Mouse (Mus musculus) embryonic facial prominence, embryonic 13.5 days (tissue): ENCODE data around the gene Glt8d2. TPM values are rescaled to one million over a fixed set of nuclear protein-coding genes. Genes with fewer than 3 reads are reported as not detected.

ENCODE experiments used
- ATAC-seq: fragments of 200-750 bp; cut with Nextera tagmentation; 2 replicates; pipeline ENCODE4 v1.8.0; 2017; ENCODE audit warnings: low read depth; ENCODE audit not compliant: insufficient number of reproducible peaks, insufficient read depth, low FRiP score, low TSS enrichment
- H3K27ac ChIP-seq: fragments of 300-500 bp; sonication (generic); 2 replicates; pipeline ENCODE4 v1.5.1; 2015; ENCODE audit warnings: moderate library complexity, mild to moderate bottlenecking, inconsistent platforms
- H3K27me3 ChIP-seq: fragments of 300-500 bp; sonication (generic); 2 replicates; pipeline ENCODE4 v1.6.1; 2015; ENCODE audit warnings: mild to moderate bottlenecking, inconsistent platforms
- H3K36me3 ChIP-seq: fragments of 300-500 bp; sonication (generic); 2 replicates; pipeline ENCODE4 v1.6.1; 2015; ENCODE audit warnings: mild to moderate bottlenecking, inconsistent platforms
- H3K4me1 ChIP-seq: fragments of 300-500 bp; sonication (generic); 2 replicates; pipeline ENCODE4 v1.6.1; 2015; ENCODE audit warnings: inconsistent platforms
- H3K4me2 ChIP-seq: fragments of 300-500 bp; sonication (generic); 2 replicates; pipeline ENCODE4 v1.6.1; 2015; ENCODE audit warnings: moderate library complexity, mild to moderate bottlenecking, inconsistent platforms
- H3K4me3 ChIP-seq: fragments of 300-500 bp; sonication (generic); 2 replicates; pipeline ENCODE4 v1.5.1; 2015; ENCODE audit warnings: mild to moderate bottlenecking, inconsistent platforms
- H3K9ac ChIP-seq: fragments of 300-500 bp; sonication (generic); 2 replicates; pipeline ENCODE4 v1.6.1; 2015; ENCODE audit warnings: mild to moderate bottlenecking, inconsistent platforms
- H3K9me3 ChIP-seq: fragments of 300-500 bp; sonication (generic); 2 replicates; pipeline ENCODE4 v1.6.1; 2016; ENCODE audit warnings: inconsistent platforms
- WGBS: fragments of 180-500 bp; shearing (Covaris S2); methylation state at CpG from one replicate; pipeline ENCODE4 v1.1.7; 2015; ENCODE audit warnings: mixed read lengths; 5-methylcytosine and 5-hydroxymethylcytosine counted together
- polyA plus RNA-seq: library from polyadenylated mRNA; unstranded; fragments of >200 nt; fragmentation: Nextera tagmentation; extraction: Ambion mirVana; gene quantifications from 2 replicates; pipeline ENCODE4 v1.2.1, GENCODE M21; 2015

Glt8d2 gene
- polyA plus RNA-seq, 1 experiment from 2014 or later = 14.4 TPM

DNA sequence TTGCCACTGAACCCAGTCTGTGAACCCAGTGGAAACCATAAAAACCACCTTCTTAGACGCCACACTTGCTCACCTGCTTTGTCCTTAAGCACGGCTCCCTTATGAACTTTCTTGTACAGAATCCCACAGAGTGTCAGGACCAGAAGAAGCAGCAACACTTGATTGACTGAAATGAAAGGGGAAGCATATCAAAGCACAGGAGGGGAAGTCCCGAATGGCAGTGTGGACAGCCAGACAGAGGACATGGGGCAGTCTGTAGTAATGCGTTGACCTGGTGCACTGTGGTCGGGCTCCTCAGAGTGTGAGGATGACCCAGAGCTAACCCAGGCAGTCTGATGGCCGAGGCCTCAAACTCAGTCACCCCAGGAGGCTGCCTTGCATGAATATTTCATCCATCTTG lies 20.2 kb downstream of the Glt8d2 start:
- WGBS = 77% methylated on average over 6 of the region's 6 CpGs

DNA sequence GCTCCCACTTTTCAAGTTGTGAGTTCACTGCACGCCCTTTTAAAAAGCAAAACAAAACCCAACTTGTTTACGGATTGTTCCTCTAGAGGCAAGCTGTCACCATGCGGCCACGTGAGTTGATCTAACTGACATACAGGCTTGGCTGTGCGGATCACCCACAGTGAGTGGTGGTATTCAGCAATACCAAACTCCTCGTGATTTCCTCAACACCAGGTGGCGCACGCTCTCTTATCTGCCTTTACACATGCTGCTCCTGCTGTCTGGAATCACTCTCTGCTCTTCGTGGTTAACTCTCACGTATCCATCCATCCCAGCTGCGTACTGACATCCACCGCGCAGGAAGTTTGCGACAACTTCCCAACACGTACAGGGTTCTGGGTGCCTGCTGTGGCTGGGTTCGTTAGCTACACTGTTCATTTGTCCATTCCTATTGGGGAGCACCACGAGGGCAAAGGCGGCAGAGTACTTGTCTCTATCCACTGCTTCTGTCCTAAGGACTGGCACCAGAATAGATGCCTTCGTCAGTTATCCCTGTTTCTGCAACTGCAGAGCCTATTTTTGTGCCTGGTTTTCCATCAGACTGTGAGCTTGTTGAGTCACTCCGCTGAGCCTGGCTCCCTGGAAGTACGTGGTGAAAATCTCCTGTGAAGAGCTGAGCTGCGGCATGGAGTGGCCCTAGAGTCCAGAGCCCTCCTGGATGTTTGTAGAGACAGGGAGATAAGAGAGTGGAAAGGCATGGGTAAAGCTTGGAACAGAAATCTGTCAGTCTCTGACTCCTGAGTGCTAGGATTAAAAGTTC lies 23.8 kb downstream of the Glt8d2 start:
- no peaks in the 10 kb centered on the region for H3K27me3 ChIP-seq
- H3K4me3 ChIP-seq = peak overlapping the region; percentile 23
- peak overlapping the region; percentile 53 for H3K4me2 ChIP-seq
- H3K27ac ChIP-seq = no peak overlapping the region
- no peaks in the 10 kb centered on the region for H3K9me3 ChIP-seq
- peaks cover 8% of the 10 kb centered on the region; the same call in 1 of the 2 replicates for H3K4me1 ChIP-seq
- 20% methylated on average over 22 of the region's 22 CpGs for WGBS
- H3K36me3 ChIP-seq = no peaks in the 10 kb centered on the region; the same call in 1 of the 2 replicates
- peak; percentile 78 for ATAC-seq
- 0 out of 2 replicates have a peak overlapping the region, but pooled peaks have one; percentile 54 for H3K9ac ChIP-seq

More for the DNA sequence above, 20.2 kb downstream of the Glt8d2 start:
- Histone ChIP-seq H3K36me3 (no peaks in the 10 kb centered on the region), H3K4me2 (no peak overlapping the region), H3K27me3 (no peaks in the 10 kb centered on the region), H3K9me3 (no peaks in the 10 kb centered on the region), H3K27ac (no peak overlapping the region), H3K4me1 (peaks cover 8% of the 10 kb centered on the region; the same call in 1 of the 2 replicates), H3K4me3 (no peak overlapping the region), H3K9ac (no peak overlapping the region)
- ATAC-seq = no peak

DNA sequence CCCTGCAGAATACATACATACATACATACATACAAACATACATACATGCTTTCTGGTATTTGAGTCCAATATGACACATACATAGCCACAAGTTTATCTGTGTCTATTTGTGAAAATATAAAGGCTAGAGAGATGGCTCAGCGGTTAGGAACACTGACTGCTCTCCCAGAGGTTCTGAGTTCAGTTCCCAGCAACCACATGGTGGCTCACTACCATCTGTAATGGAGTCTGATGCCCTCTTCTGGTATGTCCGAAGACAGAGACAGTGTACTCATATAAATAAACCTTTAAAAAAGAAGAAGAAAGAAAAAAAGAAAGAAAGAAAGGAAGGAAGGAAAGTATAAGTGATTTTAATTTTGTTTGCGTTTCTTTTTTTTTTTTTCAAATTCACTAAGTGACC lies 24.5 kb downstream of the Glt8d2 start:
- Histone ChIP-seq H3K9ac (no peak overlapping the region), H3K4me1 (peaks cover 8% of the 10 kb centered on the region; the same call in 1 of the 2 replicates), H3K9me3 (no peaks in the 10 kb centered on the region), H3K27me3 (no peaks in the 10 kb centered on the region), H3K27ac (no peak overlapping the region), H3K4me3 (no peak overlapping the region), H3K36me3 (no peaks in the 10 kb centered on the region; the same call in 1 of the 2 replicates), H3K4me2 (no peak overlapping the region)
- no peak for ATAC-seq
- 53% methylated on average over 3 of the region's 3 CpGs for WGBS

DNA sequence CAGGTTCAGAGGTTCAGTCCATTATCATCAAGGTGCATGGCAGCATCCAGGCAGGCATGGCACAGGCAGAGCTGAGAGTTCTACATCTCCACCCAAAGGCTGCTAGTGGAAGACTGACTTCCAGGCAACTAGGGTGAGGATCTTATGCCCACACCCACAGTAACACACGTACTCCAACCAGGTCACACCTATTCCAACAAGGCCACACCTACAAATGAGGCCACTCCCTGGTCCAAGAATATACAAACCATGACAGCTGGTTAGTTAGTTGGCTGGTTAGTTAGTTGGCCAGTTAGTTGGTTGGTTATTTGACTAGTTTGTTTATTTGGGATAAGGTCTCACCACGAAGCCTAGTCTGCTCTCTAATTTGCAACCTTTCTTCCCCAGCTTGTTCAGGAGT lies 27.2 kb downstream of the Glt8d2 start:
- Histone ChIP-seq H3K9ac (no peak overlapping the region), H3K27ac (no peak overlapping the region), H3K27me3 (no peaks in the 10 kb centered on the region), H3K4me1 (peaks cover 8% of the 10 kb centered on the region; the same call in 1 of the 2 replicates), H3K4me2 (no peak overlapping the region), H3K9me3 (no peaks in the 10 kb centered on the region), H3K36me3 (peaks cover 8% of the 10 kb centered on the region; the same call in 1 of the 2 replicates), H3K4me3 (no peak overlapping the region)
- no peak for ATAC-seq
- 85% methylated on average over 2 of the region's 2 CpGs for WGBS

DNA sequence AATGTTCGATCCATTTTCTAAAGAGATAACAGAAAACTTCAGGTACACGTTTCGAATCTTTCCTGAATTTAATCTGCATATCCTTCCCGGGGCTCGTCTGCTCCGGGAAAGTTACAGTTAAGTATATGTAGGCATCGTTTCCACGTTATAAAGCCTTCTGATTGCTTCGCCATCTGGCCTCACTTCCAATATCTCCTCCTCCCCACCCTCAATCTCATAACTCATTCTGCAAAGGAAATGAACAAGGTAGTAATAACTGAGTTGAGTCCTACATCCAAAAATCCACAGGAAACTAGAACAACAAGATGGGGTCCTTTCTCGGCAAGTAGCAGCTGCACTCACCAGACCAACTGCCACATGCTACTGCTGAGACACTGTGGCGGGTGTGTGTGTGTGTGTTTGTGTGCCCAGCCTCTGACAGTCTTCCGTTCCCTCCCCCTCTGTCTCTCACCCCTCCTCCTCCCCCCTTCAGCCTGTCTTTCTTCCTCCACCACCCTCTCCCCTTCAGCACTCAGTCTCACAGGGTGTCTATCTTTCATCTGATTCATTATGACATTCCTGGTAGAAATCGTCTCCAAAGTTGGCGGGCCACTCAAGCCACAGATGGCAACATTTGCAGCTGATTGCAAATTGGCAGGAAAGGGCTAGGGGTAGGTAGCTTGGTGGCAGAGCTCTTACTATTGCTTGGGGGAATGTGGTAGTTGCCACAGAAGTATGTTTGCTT lies 28.0 kb downstream of the Glt8d2 start:
- Histone ChIP-seq H3K9me3 (no peaks in the 10 kb centered on the region), H3K27ac (no peak overlapping the region), H3K36me3 (peaks cover 12% of the 10 kb centered on the region; the same call in 1 of the 2 replicates), H3K9ac (no peak overlapping the region), H3K4me3 (no peak overlapping the region), H3K4me2 (no peak overlapping the region), H3K4me1 (peaks cover 8% of the 10 kb centered on the region; the same call in 1 of the 2 replicates), H3K27me3 (no peaks in the 10 kb centered on the region)
- WGBS = 78% methylated on average over 14 of the region's 14 CpGs
- no peak for ATAC-seq

DNA sequence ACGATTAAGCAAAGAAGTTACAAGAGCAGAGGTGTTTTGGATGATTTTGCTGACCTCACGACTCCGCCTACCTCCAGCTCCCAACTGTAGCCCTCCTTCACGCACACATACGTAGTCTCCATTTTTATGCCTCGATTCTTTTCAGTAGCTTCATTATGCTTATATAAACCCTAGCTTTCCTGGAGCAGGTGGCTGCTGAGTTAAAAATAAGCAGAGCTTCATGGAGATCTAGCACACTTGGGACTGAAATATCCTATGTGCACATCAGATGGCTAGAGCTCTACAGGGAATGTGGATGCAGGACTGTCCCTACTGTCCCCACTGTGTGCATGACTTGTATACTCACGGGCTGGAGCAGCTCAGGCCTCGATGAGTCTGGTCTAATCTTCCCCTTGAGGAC lies 28.6 kb downstream of the Glt8d2 start:
- H3K4me1 ChIP-seq = peaks cover 6% of the 10 kb centered on the region; the same call in 1 of the 2 replicates
- H3K36me3 ChIP-seq = peaks cover 12% of the 10 kb centered on the region; the same call in 1 of the 2 replicates
- H3K4me3 ChIP-seq = no peak overlapping the region
- no peak overlapping the region for H3K4me2 ChIP-seq
- H3K27me3 ChIP-seq = no peaks in the 10 kb centered on the region
- no peak for ATAC-seq
- 86% methylated on average over 8 of the region's 8 CpGs for WGBS
- H3K9ac ChIP-seq = no peak overlapping the region
- no peak overlapping the region for H3K27ac ChIP-seq
- no peaks in the 10 kb centered on the region for H3K9me3 ChIP-seq

DNA sequence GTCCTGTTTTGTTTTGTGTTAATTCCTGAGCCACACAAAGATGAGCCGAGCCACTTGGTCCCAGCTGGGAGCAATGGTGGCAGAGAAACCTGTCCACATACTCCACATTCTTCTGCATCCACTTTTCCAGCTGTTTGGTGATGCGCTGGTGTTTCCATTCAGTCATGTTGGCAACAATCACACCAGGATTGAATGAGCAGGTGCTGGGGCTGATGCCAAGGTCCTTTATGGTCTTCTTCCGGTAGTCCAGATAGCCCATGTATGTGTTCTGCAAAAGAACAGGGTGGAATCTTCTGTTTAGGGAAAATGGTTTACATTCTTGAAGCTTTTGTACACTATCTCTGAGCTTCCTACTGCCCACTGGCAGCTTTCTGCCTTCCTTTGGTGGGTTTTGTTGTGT lies 35.9 kb downstream of the Glt8d2 start:
- no peak overlapping the region for H3K27ac ChIP-seq
- no peak overlapping the region for H3K4me2 ChIP-seq
- no peaks in the 10 kb centered on the region for H3K9me3 ChIP-seq
- 85% methylated on average over 3 of the region's 3 CpGs for WGBS
- no peaks in the 10 kb centered on the region for H3K4me1 ChIP-seq
- no peak overlapping the region for H3K9ac ChIP-seq
- H3K36me3 ChIP-seq = peaks cover 39% of the 10 kb centered on the region
- no peak overlapping the region for H3K4me3 ChIP-seq
- no peak for ATAC-seq
- no peaks in the 10 kb centered on the region for H3K27me3 ChIP-seq

DNA sequence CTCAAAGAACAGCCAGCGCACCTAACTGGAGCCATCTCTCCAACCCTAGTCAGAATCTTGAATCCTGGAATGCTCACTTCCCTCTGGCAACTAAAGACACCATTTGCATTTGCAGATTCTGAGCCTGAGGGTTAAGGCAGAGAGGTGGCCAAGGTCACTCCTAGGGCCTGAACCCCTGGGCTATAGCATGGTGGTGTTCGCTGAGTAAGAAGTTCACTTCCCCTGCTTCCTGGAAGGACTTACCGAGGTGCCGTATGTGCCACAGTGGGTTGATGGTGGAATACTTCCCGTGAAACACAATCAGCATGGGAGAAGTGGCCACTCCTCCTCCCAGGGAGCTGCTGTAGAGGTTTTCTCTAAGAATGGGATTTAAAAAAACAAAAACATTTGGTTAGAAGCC lies 37.8 kb downstream of the Glt8d2 start:
- Histone ChIP-seq H3K36me3 (peaks cover 37% of the 10 kb centered on the region), H3K4me2 (no peak overlapping the region), H3K4me3 (no peak overlapping the region), H3K27ac (no peak overlapping the region), H3K27me3 (no peaks in the 10 kb centered on the region), H3K4me1 (no peaks in the 10 kb centered on the region), H3K9me3 (no peaks in the 10 kb centered on the region), H3K9ac (no peak overlapping the region)
- WGBS = 71% methylated on average over 5 of the region's 5 CpGs
- ATAC-seq = no peak

DNA sequence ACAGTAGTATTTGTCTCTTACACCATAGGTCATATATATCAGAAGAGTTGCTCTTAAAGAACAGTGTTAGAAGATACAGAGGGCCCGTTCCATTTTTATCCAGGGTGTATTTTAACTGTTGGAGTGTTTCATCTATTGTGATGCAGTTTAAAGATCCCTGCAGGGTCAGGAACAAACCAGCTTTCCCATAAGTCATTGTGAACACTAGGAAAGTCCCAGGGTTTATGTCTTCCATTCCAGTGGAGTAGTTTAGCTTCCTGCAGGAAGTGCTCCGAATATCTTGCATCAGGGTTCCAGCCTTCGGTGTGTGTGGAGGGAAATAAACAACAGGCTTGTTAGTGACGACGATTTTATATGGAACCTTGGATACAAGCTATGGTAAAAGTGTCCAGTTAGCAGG lies 39.2 kb downstream of the Glt8d2 start:
- Histone ChIP-seq H3K4me2 (no peak overlapping the region), H3K9ac (no peak overlapping the region), H3K27ac (no peak overlapping the region), H3K27me3 (no peaks in the 10 kb centered on the region), H3K36me3 (peaks cover 47% of the 10 kb centered on the region), H3K9me3 (no peaks in the 10 kb centered on the region), H3K4me3 (no peak overlapping the region), H3K4me1 (no peaks in the 10 kb centered on the region)
- no peak for ATAC-seq
- WGBS = 89% methylated on average over 5 of the region's 5 CpGs

DNA sequence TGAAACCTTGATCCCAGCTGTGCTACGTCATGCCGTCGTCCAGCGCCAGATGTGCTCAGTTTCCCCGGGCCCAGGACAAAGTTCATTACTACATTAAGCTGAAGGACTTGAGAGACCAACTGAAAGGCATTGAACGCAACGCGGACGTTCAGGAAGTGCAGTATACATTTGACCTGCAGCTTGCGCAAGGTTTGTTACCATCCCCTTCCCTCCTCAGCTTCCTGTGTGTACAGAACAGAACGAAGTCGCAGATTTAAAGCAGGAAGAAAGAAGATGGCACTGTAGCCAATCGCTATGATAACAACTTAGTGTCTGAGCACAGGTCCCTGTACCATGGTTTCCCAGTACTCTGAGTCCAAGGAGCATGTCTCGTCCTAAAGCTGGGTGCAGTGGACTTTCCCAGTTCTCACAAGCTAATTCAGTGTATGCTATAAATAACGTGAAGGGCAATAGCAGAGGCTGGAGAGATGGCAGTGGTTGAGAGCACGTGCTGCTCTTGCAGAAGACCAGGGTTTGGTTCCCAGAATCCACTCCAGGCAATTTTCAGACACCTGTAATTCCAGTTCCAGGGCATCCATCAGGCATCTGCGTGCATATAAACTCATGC lies 43.1 kb downstream of the Glt8d2 start:
- no peak overlapping the region for H3K4me3 ChIP-seq
- H3K4me2 ChIP-seq = no peak overlapping the region
- H3K27ac ChIP-seq = no peak overlapping the region
- ATAC-seq = no peak
- no peaks in the 10 kb centered on the region for H3K9me3 ChIP-seq
- no peaks in the 10 kb centered on the region for H3K4me1 ChIP-seq
- 90% methylated on average over 17 of the region's 17 CpGs for WGBS
- no peaks in the 10 kb centered on the region for H3K27me3 ChIP-seq
- peaks cover 74% of the 10 kb centered on the region for H3K36me3 ChIP-seq
- no peak overlapping the region for H3K9ac ChIP-seq

DNA sequence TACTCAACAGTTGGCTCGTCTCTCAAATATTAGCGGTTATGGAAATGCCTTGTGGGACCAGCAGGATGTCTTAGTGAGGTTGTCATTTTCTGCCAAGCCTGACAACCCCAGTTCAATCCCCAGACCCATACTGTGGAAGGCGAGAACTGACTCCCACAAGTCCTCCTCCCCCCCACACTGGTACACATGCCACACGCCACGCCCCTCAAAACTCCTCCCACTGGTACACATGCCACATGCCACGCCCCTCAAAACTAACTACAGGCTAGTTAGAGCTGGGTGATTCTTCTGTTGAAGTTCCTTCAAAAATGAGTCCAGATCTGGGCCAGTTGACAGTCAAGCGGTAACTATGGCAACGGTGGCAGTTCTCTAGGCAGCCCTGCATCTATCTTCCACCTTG lies 44.4 kb downstream of the Glt8d2 start:
- no peak overlapping the region for H3K27ac ChIP-seq
- no peaks in the 10 kb centered on the region for H3K9me3 ChIP-seq
- H3K4me2 ChIP-seq = no peak overlapping the region
- WGBS = 95% methylated on average over 8 of the region's 8 CpGs
- H3K36me3 ChIP-seq = peaks cover 75% of the 10 kb centered on the region
- ATAC-seq = no peak
- no peak overlapping the region for H3K9ac ChIP-seq
- no peaks in the 10 kb centered on the region for H3K27me3 ChIP-seq
- H3K4me3 ChIP-seq = no peak overlapping the region
- H3K4me1 ChIP-seq = no peaks in the 10 kb centered on the region
